Mouse (Mus musculus) ES-Bruce4 (cell line): ENCODE measurements at regions not wholly inside any gene's neighbourhood (a gene's known extent, or its start where the extent isn't known, plus 50 kb on each side); places are given as distances from the start of the nearest gene placed in this dataset.

ENCODE experiments used
- H3K27ac ChIP-seq: 2 replicates; pipeline ENCODE4 v1.5.1; 2012; ENCODE audit warnings: low read length, inconsistent platforms; ENCODE audit not compliant: insufficient read depth
- H3K27me3 ChIP-seq: 2 replicates; pipeline ENCODE4 v1.6.1; 2012; ENCODE audit warnings: mild to moderate bottlenecking, low read length, inconsistent platforms; ENCODE audit not compliant: control insufficient read depth, poor library complexity, insufficient read depth, severe bottlenecking
- H3K36me3 ChIP-seq: 2 replicates; pipeline ENCODE4 v1.6.1; 2012; ENCODE audit warnings: inconsistent platforms, mild to moderate bottlenecking, low read length, moderate library complexity; ENCODE audit not compliant: control insufficient read depth, poor library complexity, insufficient read depth, severe bottlenecking
- H3K4me1 ChIP-seq: one replicate; pipeline ENCODE4 v1.8.1; 2011; ENCODE audit warnings: low read length; ENCODE audit not compliant: control insufficient read depth, insufficient read depth
- H3K4me3 ChIP-seq: 2 replicates; pipeline ENCODE4 v1.5.1; 2011; ENCODE audit warnings: low read depth, mild to moderate bottlenecking, low read length
- H3K9ac ChIP-seq: 2 replicates; pipeline ENCODE4 v1.6.1; 2012; ENCODE audit warnings: low read depth, mild to moderate bottlenecking, inconsistent platforms; ENCODE audit not compliant: poor library complexity, severe bottlenecking
- H3K9me3 ChIP-seq: replicated peaks from 2 replicates; pipeline ENCODE4 v1.6.1; 2012; ENCODE audit warnings: mild to moderate bottlenecking, low read length, inconsistent platforms; ENCODE audit not compliant: control insufficient read depth, poor library complexity, insufficient read depth, severe bottlenecking
- CTCF ChIP-seq: IDR thresholded peaks from one replicate; pipeline ENCODE4 v1.8.1; 2011; ENCODE audit warnings: low read depth, low read length
- EP300 ChIP-seq: IDR thresholded peaks from 2 replicates; pipeline ENCODE4 v1.6.1; 2011; ENCODE audit warnings: low read depth, low read length; ENCODE audit not compliant: insufficient read depth
- POLR2A ChIP-seq: IDR thresholded peaks from one replicate; pipeline ENCODE4 v1.8.1; 2011; ENCODE audit warnings: low read length; ENCODE audit not compliant: insufficient read depth

DNA sequence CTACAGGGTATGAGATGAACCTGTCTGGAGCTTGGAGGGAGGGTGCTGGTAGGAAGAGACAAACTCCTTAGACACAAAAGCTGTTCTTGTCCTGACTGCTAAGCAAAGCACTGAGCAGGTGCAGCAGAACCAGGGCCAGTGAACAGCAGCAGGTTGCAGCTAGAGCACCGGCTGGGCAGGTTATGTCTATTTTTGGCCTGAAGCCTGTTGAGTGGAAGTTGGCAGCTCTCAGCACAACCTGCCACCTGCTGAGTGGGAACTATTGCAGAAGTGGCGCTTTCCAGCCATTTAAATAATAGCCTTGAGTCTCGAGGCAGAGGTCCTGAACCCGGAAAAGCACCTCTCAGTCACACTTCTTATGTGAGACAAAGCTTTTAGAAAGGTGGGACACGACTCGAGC is 114.8 kb upstream of the Stac start:
- Histone ChIP-seq H3K9me3 (no peaks in the 10 kb centered on the region), H3K4me3 (no peak overlapping the region), H3K36me3 (no peaks in the 10 kb centered on the region), H3K27me3 (no peaks in the 10 kb centered on the region), H3K27ac (no peak overlapping the region), H3K9ac (no peak overlapping the region), H3K4me1 (no peaks in the 10 kb centered on the region)
- no peak for TF ChIP-seq POLR2A
- TF ChIP-seq CTCF = no peak
- TF ChIP-seq EP300 = no peak

DNA sequence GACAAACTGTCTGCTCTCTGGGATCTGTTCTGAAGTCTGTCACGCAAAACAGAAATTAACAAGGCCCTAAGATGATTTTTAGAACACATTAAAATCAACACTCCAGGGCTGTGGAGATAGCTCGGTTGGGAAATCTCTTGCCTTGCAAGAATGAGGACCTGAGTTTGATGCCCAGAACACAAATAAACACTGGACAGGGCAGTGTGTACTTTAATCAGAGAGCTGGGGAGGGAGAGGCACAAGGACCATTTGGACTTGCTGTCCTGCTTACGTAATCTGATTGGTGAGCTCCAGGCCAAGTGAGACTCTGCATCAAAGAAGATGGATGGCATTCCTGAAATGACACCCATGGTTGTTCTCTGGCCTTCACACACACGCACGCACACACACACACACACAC is 111.2 kb upstream of the Stac start:
- H3K9me3 ChIP-seq = no peaks in the 10 kb centered on the region
- H3K4me1 ChIP-seq = no peaks in the 10 kb centered on the region
- no peaks in the 10 kb centered on the region for H3K36me3 ChIP-seq
- no peaks in the 10 kb centered on the region for H3K27me3 ChIP-seq
- TF ChIP-seq EP300 = no peak
- TF ChIP-seq POLR2A = no peak
- no peak for TF ChIP-seq CTCF
- H3K27ac ChIP-seq = no peak overlapping the region
- no peak overlapping the region for H3K9ac ChIP-seq
- H3K4me3 ChIP-seq = no peak overlapping the region

DNA sequence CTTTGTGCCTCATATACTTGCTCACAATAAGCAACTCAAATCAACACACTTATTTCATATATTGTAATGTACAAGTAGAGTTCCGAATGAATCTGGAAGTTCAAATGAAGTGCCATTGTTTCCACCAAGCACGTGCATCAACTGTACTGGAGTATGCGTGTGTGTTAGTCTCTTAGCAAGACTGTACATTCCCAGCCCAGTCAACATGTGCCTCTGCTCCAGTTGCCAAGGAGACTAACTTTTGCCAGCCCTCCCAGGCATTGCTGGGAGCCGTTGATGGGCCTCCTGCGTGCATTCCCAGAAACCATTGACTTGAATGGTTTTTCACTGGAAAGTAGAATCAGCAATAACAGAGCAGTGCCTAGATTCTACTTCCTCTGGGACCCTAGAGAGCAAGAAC is 110.7 kb upstream of the Stac start:
- Histone ChIP-seq H3K4me3 (no peak overlapping the region), H3K9ac (no peak overlapping the region), H3K27ac (no peak overlapping the region), H3K27me3 (no peaks in the 10 kb centered on the region), H3K4me1 (no peaks in the 10 kb centered on the region), H3K9me3 (no peaks in the 10 kb centered on the region), H3K36me3 (no peaks in the 10 kb centered on the region)
- no peak for TF ChIP-seq CTCF
- TF ChIP-seq POLR2A = no peak
- TF ChIP-seq EP300 = no peak

DNA sequence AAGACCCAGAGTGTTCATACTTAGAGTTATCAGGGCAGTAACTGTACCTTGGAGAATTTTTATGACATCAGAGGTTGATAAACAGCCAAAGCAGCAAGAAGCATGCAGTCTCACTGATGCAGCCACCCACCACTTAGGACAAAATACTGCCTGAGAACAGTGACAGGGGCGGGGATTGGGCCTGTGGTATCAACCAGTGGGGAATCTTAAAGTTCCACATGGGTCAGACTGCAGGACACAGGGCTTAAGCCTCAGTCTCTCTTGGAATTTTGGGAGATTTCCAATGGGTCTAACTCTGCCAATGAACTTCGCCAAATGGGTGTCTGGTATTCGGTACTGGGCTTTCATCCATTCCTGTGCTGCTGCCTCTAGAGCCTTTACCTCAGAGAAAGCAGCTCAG is 88.8 kb upstream of the Stac start:
- Histone ChIP-seq H3K36me3 (no peaks in the 10 kb centered on the region), H3K9me3 (no peaks in the 10 kb centered on the region), H3K4me3 (no peak overlapping the region), H3K27me3 (no peaks in the 10 kb centered on the region), H3K27ac (no peak overlapping the region), H3K4me1 (no peaks in the 10 kb centered on the region), H3K9ac (no peak overlapping the region)
- TF ChIP-seq CTCF = no peak
- no peak for TF ChIP-seq POLR2A
- TF ChIP-seq EP300 = no peak

DNA sequence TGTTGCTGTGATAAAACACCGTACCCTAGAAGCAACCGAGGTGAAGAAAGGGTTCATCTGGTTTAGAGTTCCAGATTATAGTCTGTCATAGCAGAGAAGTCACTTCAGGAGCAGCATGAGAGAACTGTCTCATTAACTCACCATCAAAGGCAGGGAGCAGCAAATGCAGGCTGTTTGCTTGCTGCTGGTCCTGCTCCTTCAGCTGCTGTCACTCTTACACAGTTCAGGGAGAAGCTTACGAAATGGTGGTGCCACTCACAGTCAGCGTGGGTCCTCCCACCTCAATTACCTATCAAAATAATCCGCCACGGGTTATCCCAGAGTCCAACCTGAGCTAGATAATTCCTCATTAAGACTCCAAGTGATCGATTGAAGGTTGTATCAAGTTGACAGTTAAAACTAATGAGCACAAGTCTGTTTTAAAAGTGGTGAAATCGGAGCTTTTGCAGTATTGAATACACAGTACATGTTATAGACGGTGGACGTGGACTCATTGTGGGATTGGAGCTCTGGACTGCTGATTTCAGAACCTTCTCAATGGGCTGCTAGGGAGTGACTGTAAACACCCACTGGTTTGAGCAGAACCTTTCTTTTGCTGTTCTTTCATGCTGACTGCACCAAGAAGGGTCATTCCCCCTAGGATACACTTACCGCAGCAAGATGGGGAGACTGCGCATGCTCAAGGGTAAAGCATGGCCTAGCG is 87.4 kb upstream of the Stac start:
- Histone ChIP-seq H3K4me3 (no peak overlapping the region), H3K9me3 (no peaks in the 10 kb centered on the region), H3K27me3 (no peaks in the 10 kb centered on the region), H3K27ac (no peak overlapping the region), H3K9ac (no peak overlapping the region), H3K4me1 (no peaks in the 10 kb centered on the region), H3K36me3 (no peaks in the 10 kb centered on the region)
- TF ChIP-seq EP300 (no peak), POLR2A (no peak), CTCF (no peak)

DNA sequence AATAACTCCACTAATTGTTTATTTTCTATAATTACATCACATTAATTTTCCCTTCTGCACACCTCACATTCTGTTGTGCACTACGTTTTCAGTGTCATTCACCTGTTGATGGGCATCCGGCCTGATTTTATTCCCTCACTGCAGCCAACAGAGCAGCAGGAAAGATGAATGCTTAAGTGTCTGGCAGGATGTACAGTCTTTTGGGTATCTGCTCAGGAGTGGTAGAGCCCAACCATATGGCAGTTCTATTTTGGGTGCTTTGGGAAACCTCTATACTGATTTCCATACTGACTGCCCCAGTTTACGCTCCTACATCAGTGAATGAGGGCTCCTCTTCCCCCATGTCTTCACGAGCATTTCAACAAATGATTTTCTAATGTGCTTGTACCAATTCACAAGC is 84.1 kb upstream of the Stac start:
- Histone ChIP-seq H3K4me1 (no peaks in the 10 kb centered on the region), H3K9ac (no peak overlapping the region), H3K27me3 (no peaks in the 10 kb centered on the region), H3K9me3 (no peaks in the 10 kb centered on the region), H3K36me3 (no peaks in the 10 kb centered on the region), H3K27ac (no peak overlapping the region), H3K4me3 (no peak overlapping the region)
- no peak for TF ChIP-seq CTCF
- TF ChIP-seq POLR2A = no peak
- no peak for TF ChIP-seq EP300
